Mouse (Mus musculus) heart, embryonic 13.5 days (tissue): Measurements from ENCODE around the gene Rasip1. TPM values are rescaled to one million over a fixed set of nuclear protein-coding genes. Genes with fewer than 3 reads are reported as not detected.

Experiments
- ATAC-seq: fragments of 200-750 bp; cut with Nextera tagmentation; 2 replicates; pipeline ENCODE4 v1.8.0; 2017; ENCODE audit warnings: moderate TSS enrichment; ENCODE audit not compliant: insufficient number of reproducible peaks, low FRiP score, low TSS enrichment; ENCODE audit errors: extremely low read depth
- H3K27ac ChIP-seq: fragments of 300-500 bp; sonication (generic); replicated peaks from 2 replicates; pipeline ENCODE4 v1.5.1; 2015; ENCODE audit warnings: moderate library complexity, mild to moderate bottlenecking, inconsistent platforms
- H3K27me3 ChIP-seq: fragments of 300-500 bp; sonication (generic); replicated peaks from 2 replicates; pipeline ENCODE4 v1.6.1; 2015; ENCODE audit warnings: mild to moderate bottlenecking, inconsistent platforms
- H3K36me3 ChIP-seq: fragments of 300-500 bp; sonication (generic); 2 replicates; pipeline ENCODE4 v1.6.1; 2015; ENCODE audit warnings: mild to moderate bottlenecking, inconsistent platforms
- H3K4me1 ChIP-seq: fragments of 300-500 bp; sonication (generic); 2 replicates; pipeline ENCODE4 v1.6.1; 2015; ENCODE audit warnings: inconsistent platforms
- H3K4me2 ChIP-seq: fragments of 300-500 bp; sonication (generic); 2 replicates; pipeline ENCODE4 v1.6.1; 2015; ENCODE audit warnings: inconsistent platforms, mild to moderate bottlenecking, moderate library complexity
- H3K4me3 ChIP-seq: fragments of 300-500 bp; sonication (generic); 2 replicates; pipeline ENCODE4 v1.5.1; 2015; ENCODE audit warnings: moderate library complexity, mild to moderate bottlenecking, inconsistent platforms
- H3K9ac ChIP-seq: fragments of 300-500 bp; sonication (generic); 2 replicates; pipeline ENCODE4 v1.6.1; 2015; ENCODE audit warnings: inconsistent platforms, mild to moderate bottlenecking, moderate library complexity
- H3K9me3 ChIP-seq: fragments of 300-500 bp; sonication (generic); 2 replicates; pipeline ENCODE4 v1.6.1; 2016; ENCODE audit warnings: inconsistent platforms
- WGBS: fragments of 180-500 bp; shearing (Covaris S2); methylation state at CpG from one replicate; pipeline ENCODE4 v1.1.7; 2015; ENCODE audit warnings: mixed read lengths; 5-methylcytosine and 5-hydroxymethylcytosine counted together
- polyA plus RNA-seq: library from polyadenylated mRNA; unstranded; fragments of >200 nt; fragmentation: Nextera tagmentation; extraction: Ambion mirVana; gene quantifications from 2 replicates; pipeline ENCODE4 v1.2.1, GENCODE M21; 2015

The Rasip1 gene
- polyA plus RNA-seq, 1 experiment from 2014 or later = 18.9 TPM

- ATAC-seq = no peak
- H3K4me1 ChIP-seq = peaks cover 74% of the 10 kb centered on the region
- 29% methylated on average over 19 of the region's 19 CpGs for WGBS
- H3K27ac ChIP-seq = peak within 1 kb of the TSS; percentile 22; the same call in 1 of the 2 replicates
- H3K27me3 ChIP-seq = no peaks in the 10 kb centered on the region; the same call in 1 of the 2 replicates
- no peaks in the 10 kb centered on the region for H3K9me3 ChIP-seq
- H3K4me3 ChIP-seq = no peak within 1 kb of the TSS
- H3K9ac ChIP-seq = peak within 1 kb of the TSS; percentile 47; the same call in 1 of the 2 replicates
- peak within 1 kb of the TSS; percentile 66 for H3K4me2 ChIP-seq
- peaks cover 15% of the 10 kb centered on the region for H3K36me3 ChIP-seq
Measured at GRCm38 (mm10) chr7:45639561-45640027, 12.3 kb downstream of the Rasip1 start, which contains the start of gene Mamstr. Gene Mamstr (plus strand): TSS chr7:45639977.

GRCm38 (mm10) chr7:45640191-45640957 is 13.1 kb downstream of the Rasip1 start:
- 0 out of 2 replicates have a peak overlapping the region, but pooled peaks have one; percentile 17 for H3K9ac ChIP-seq
- H3K4me1 ChIP-seq = peaks cover 73% of the 10 kb centered on the region
- ATAC-seq = no peak
- peak overlapping the region; percentile 22; the same call in 1 of the 2 replicates for H3K27ac ChIP-seq
- no peak overlapping the region for H3K4me3 ChIP-seq
- peaks cover 15% of the 10 kb centered on the region for H3K36me3 ChIP-seq
- H3K27me3 ChIP-seq = no peaks in the 10 kb centered on the region; the same call in 1 of the 2 replicates
- no peak overlapping the region for H3K4me2 ChIP-seq
- 72% methylated on average over 19 of the region's 19 CpGs for WGBS
- no peaks in the 10 kb centered on the region for H3K9me3 ChIP-seq

GRCm38 (mm10) chr7:45641391-45642040 is 14.2 kb downstream of the Rasip1 start:
- Histone ChIP-seq H3K9ac (peak overlapping the region; percentile 55), H3K9me3 (no peaks in the 10 kb centered on the region), H3K4me1 (peaks cover 67% of the 10 kb centered on the region), H3K36me3 (peaks cover 10% of the 10 kb centered on the region), H3K4me2 (peak overlapping the region; percentile 75), H3K27me3 (no peaks in the 10 kb centered on the region; the same call in 1 of the 2 replicates), H3K27ac (peak overlapping the region; percentile 24), H3K4me3 (peak overlapping the region; percentile 12; the same call in 1 of the 2 replicates)
- WGBS = 47% methylated on average over 16 of the region's 17 CpGs
- ATAC-seq = no peak

- Histone ChIP-seq H3K9me3 (no peaks in the 10 kb centered on the region), H3K27me3 (no peaks in the 10 kb centered on the region; the same call in 1 of the 2 replicates), H3K4me3 (0 out of 2 replicates have a peak overlapping the region, but pooled peaks have one; percentile 12), H3K4me1 (peaks cover 63% of the 10 kb centered on the region), H3K9ac (peak overlapping the region; percentile 55), H3K4me2 (peak overlapping the region; percentile 75), H3K27ac (peak overlapping the region; percentile 24), H3K36me3 (peaks cover 5% of the 10 kb centered on the region)
- 60% methylated on average over 5 of the region's 5 CpGs for WGBS
- ATAC-seq = no peak
Measured at GRCm38 (mm10) chr7:45642083-45642482, 14.8 kb downstream of the Rasip1 start.

GRCm38 (mm10) chr7:45642503-45643255 is 15.4 kb downstream of the Rasip1 start:
- Histone ChIP-seq H3K36me3 (no peaks in the 10 kb centered on the region; the same call in 1 of the 2 replicates), H3K27me3 (no peaks in the 10 kb centered on the region; the same call in 1 of the 2 replicates), H3K9ac (peak overlapping the region; percentile 88), H3K9me3 (no peaks in the 10 kb centered on the region), H3K27ac (peak overlapping the region; percentile 82), H3K4me1 (peaks cover 62% of the 10 kb centered on the region), H3K4me2 (peak overlapping the region; percentile 75), H3K4me3 (peak overlapping the region; percentile 54)
- WGBS = 40% methylated on average over 16 of the region's 16 CpGs
- no peak for ATAC-seq

GRCm38 (mm10) chr7:45643441-45644178 is 16.3 kb downstream of the Rasip1 start:
- Histone ChIP-seq H3K27ac (peak overlapping the region; percentile 82), H3K27me3 (no peaks in the 10 kb centered on the region; the same call in 1 of the 2 replicates), H3K9ac (peak overlapping the region; percentile 88), H3K36me3 (no peaks in the 10 kb centered on the region), H3K4me2 (peak overlapping the region; percentile 75), H3K4me1 (peaks cover 54% of the 10 kb centered on the region), H3K9me3 (no peaks in the 10 kb centered on the region), H3K4me3 (peak overlapping the region; percentile 54)
- 7% methylated on average over 28 of the region's 28 CpGs for WGBS
- ATAC-seq = peak; percentile 81

- Histone ChIP-seq H3K36me3 (no peaks in the 10 kb centered on the region), H3K27me3 (no peaks in the 10 kb centered on the region; the same call in 1 of the 2 replicates), H3K4me3 (peak overlapping the region; percentile 54), H3K27ac (peak overlapping the region; percentile 78), H3K4me2 (peak overlapping the region; percentile 75), H3K4me1 (peaks cover 54% of the 10 kb centered on the region), H3K9me3 (no peaks in the 10 kb centered on the region), H3K9ac (peak overlapping the region; percentile 70)
- 17% methylated on average over 18 of the region's 18 CpGs for WGBS
- ATAC-seq = no peak
Measured at GRCm38 (mm10) chr7:45644183-45644582, 16.9 kb downstream of the Rasip1 start.

- Histone ChIP-seq H3K4me3 (peak overlapping the region; percentile 54), H3K27ac (no peak overlapping the region), H3K9me3 (no peaks in the 10 kb centered on the region), H3K4me1 (peaks cover 55% of the 10 kb centered on the region), H3K36me3 (no peaks in the 10 kb centered on the region), H3K4me2 (peak overlapping the region; percentile 75), H3K9ac (peak overlapping the region; percentile 70; the same call in 1 of the 2 replicates), H3K27me3 (no peaks in the 10 kb centered on the region; the same call in 1 of the 2 replicates)
- ATAC-seq = no peak
- 64% methylated on average over 6 of the region's 6 CpGs for WGBS
Measured at GRCm38 (mm10) chr7:45644872-45645590, 17.7 kb downstream of the Rasip1 start.

- WGBS = 78% methylated on average over 7 of the region's 7 CpGs
- Histone ChIP-seq H3K9me3 (no peaks in the 10 kb centered on the region), H3K9ac (no peak overlapping the region), H3K36me3 (no peaks in the 10 kb centered on the region), H3K4me3 (no peak overlapping the region), H3K27ac (no peak overlapping the region), H3K4me1 (peaks cover 53% of the 10 kb centered on the region), H3K27me3 (no peaks in the 10 kb centered on the region; the same call in 1 of the 2 replicates), H3K4me2 (no peak overlapping the region)
- no peak for ATAC-seq
Measured at GRCm38 (mm10) chr7:45645591-45645971, 18.3 kb downstream of the Rasip1 start.

- 73% methylated on average over 4 of the region's 4 CpGs for WGBS
- no peak overlapping the region for H3K27ac ChIP-seq
- H3K4me2 ChIP-seq = no peak overlapping the region
Measured at GRCm38 (mm10) chr7:45646671-45647070, 19.4 kb downstream of the Rasip1 start.

More at GRCm38 (mm10) chr7:45646671-45647070, 19.4 kb downstream of the Rasip1 start:
- ATAC-seq = no peak
- Histone ChIP-seq H3K9ac (no peak overlapping the region), H3K4me3 (no peak overlapping the region), H3K36me3 (no peaks in the 10 kb centered on the region), H3K4me1 (peaks cover 42% of the 10 kb centered on the region), H3K27me3 (no peaks in the 10 kb centered on the region; the same call in 1 of the 2 replicates), H3K9me3 (no peaks in the 10 kb centered on the region)
